Mouse (Mus musculus) limb, embryonic 12.5 days (tissue): ENCODE data around the gene Cdadc1. TPM values are rescaled to one million over a fixed set of nuclear protein-coding genes. Genes with fewer than 3 reads are reported as not detected.

ENCODE experiments used
- polyA plus RNA-seq: library from polyadenylated mRNA; unstranded; fragments of >200 nt; fragmentation: Nextera tagmentation; extraction: Ambion mirVana; gene quantifications from 2 replicates; pipeline ENCODE4 v1.2.1, GENCODE M21; 2016

Cdadc1 gene
- polyA plus RNA-seq, 1 experiment from 2014 or later: 35.5 TPM

Other genes starting within 250 kb of the Cdadc1 start
- gene Phf11d, start 232.5 kb downstream of the Cdadc1 start, polyA plus RNA-seq: 0.20 and 0.23 TPM in 2 replicates
- gene Phf11c, start 202.6 kb downstream of the Cdadc1 start, polyA plus RNA-seq: 0.73 and 0.93 TPM in 2 replicates
- 13.7 and 14.1 TPM in 2 replicates for gene Setdb2, start 157.1 kb downstream of the Cdadc1 start, polyA plus RNA-seq
- gene Cab39l, start 157.0 kb downstream of the Cdadc1 start, polyA plus RNA-seq: 40.9 and 43.2 TPM in 2 replicates
- gene Shisa2, start 27.3 kb upstream of the Cdadc1 start, polyA plus RNA-seq: 89.9 and 96.0 TPM in 2 replicates